In the genomic region with DNA sequence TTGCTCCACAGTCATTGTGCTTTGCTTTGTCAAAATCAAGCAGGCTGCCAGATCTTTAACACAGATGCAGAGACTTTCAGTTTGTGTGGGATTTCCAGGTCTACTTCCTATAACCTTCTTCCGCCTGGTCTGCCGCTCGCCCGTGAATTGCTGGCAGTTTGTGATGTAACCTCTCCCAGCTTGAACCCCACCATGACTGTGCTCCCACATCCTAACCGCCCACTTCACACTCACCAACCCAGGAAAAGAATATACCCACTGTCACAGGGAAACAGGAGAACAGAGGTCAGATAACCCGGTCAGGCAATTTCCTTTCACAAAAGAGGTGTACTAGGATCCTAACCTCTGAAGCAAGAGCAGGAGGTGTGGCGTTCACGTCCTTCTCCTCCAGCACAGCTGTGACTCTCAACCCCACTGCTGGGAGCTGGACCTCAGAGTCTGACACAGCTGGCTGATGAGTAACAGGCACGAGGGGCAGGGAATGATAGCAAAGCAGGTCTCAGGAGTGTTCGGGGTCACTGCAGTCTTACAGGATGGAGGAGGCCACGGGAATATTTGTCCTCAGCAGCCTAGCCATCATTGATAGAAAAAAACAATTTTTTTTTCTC, we compare ENCODE assay signal across 9 mouse cellular contexts.
A peak's percentile ranks its signal among the peaks of the same experiment; 100 is the strongest.
DNase-seq lines count a peak whose midpoint lies in the region; ATAC-seq and TF ChIP-seq lines count a peak whose summit lies in the region.
"Had no signal": no experiment of that assay in that cellular context is flagged by ENCODE, and none has a peak within 500 bp of the region (broad histone marks: within the 10 kb centered on the region; RNA-seq: fewer than 3 reads in every experiment).

No protein-coding gene starts in this region.

- TF ChIP-seq CTCF in kidney, adult 2 months (conservative IDR thresholded peaks at IDR 0.05; ENCODE audit: insufficient read depth, insufficient read length, low read depth, low read length) = no peak

- DNase-seq in kidney, adult 2 months = peak; percentile 19
- no peak for DNase-seq in kidney, adult 18-20 months
- DNase-seq in gastrocnemius, postnatal 14 days = peak; percentile 50
- DNase-seq in induced T-regulatory cell, adult 2 months (ENCODE audit: low read depth) = peak; percentile 32
- no peak for DNase-seq in ovary, postnatal 36 days (ENCODE audit: low spot score)
- no peak for DNase-seq in layer of hippocampus, adult 9-10 months (ENCODE audit: low spot score)
- DNase-seq in adrenal gland, postnatal 25 days = no peak
- DNase-seq: lung, embryonic 14.5 days had no signal

- H3K27ac ChIP-seq in kidney, adult 2 months (ENCODE audit: insufficient read depth, low read depth, low read length) = no peak overlapping the region; the same call in 1 of the 2 replicates

- no peaks in the 10 kb centered on the region for H3K27me3 ChIP-seq in kidney, adult 2 months (replicated peaks; ENCODE audit: control insufficient read depth, insufficient read depth, low read length)

- intact Hi-C loops in gastrocnemius, postnatal 14 days (cut with DNase I; ENCODE audit: low total_unique reads) = no loop called here

- WGBS in kidney, adult 2 months = 40% methylated on average over 11 of the region's 11 CpGs

- H3K4me3 ChIP-seq in kidney, adult 2 months (ENCODE audit: insufficient read depth, low read depth, low read length) = no peak overlapping the region

- ATAC-seq in neutrophil, adult 5-6 weeks (ENCODE audit: extremely low read depth, insufficient number of reproducible peaks, low FRiP score, poor library complexity, severe bottlenecking) = 0 out of 2 replicates have a peak, but pooled peaks have one; percentile 7

- peaks cover 5% of the 10 kb centered on the region; the same call in 1 of the 2 replicates for H3K4me1 ChIP-seq in kidney, adult 2 months (ENCODE audit: control insufficient read depth, insufficient read depth, low read length)

- no peak for TF ChIP-seq POLR2A in kidney, adult 2 months (IDR thresholded peaks at IDR 0.05; ENCODE audit: low read depth, low read length)

- H3K36me3 ChIP-seq in kidney, adult 2 months (ENCODE audit: control insufficient read depth, insufficient read depth, low read length) = no peaks in the 10 kb centered on the region

Comparison
In these comparisons a context has a peak if more than half of its experiments do, and no peak if none do; other contexts are left out.
1. DNase-seq: peak in kidney, adult 2 months (single experiment), gastrocnemius, postnatal 14 days (single experiment) and induced T-regulatory cell, adult 2 months (single experiment); none in kidney, adult 18-20 months (single experiment), ovary, postnatal 36 days (single experiment), layer of hippocampus, adult 9-10 months (single experiment) and adrenal gland, postnatal 25 days (single experiment).